8 mouse cellular contexts compared by ENCODE assay signal in genomic region chr4:141134031-141134441, GRCm38 (mm10). TPM values are rescaled to one million over a fixed set of nuclear protein-coding genes. Genes with fewer than 3 reads are reported as not detected.
DNase-seq lines count a peak whose midpoint lies in the region; ATAC-seq lines count a peak whose summit lies in the region.

No protein-coding gene starts in this region.

- no peaks in the 10 kb centered on the region for H3K27me3 ChIP-seq in embryonic facial prominence, embryonic 14.5 days (replicated peaks; ENCODE audit: control insufficient read depth, insufficient read depth, low read length)
- H3K27me3 ChIP-seq in midbrain, embryonic 16.5 days (ENCODE audit: control insufficient read depth, insufficient read depth, low read depth, low read length), result no peaks in the 10 kb centered on the region

- DNase-seq in kidney, adult 11 months, result peak; percentile 66
- DNase-seq in kidney, postnatal 14 days, result no peak
- DNase-seq in embryonic facial prominence, embryonic 14.5 days (ENCODE audit: low spot score), result no peak
- DNase-seq in kidney, adult 8-10 months, result peak; percentile 57 to 69
- no peak for DNase-seq in T-cell, adult 2 months (ENCODE audit: low spot score)
- no peak for DNase-seq in cerebellum, postnatal 36 days
- no peak for DNase-seq in adrenal gland, adult (ENCODE audit: inconsistent age in 2 of 2, low spot score in 1 of 2)

- ATAC-seq in embryonic facial prominence, embryonic 14.5 days (ENCODE audit: low read depth), result no peak
- ATAC-seq in midbrain, embryonic 16.5 days, result no peak

- H3K9ac ChIP-seq in embryonic facial prominence, embryonic 14.5 days (ENCODE audit: low read depth, low read length), result no peak overlapping the region
- peak overlapping the region; percentile 27; the same call in 1 of the 2 replicates for H3K9ac ChIP-seq in midbrain, embryonic 16.5 days (ENCODE audit: low read depth, low read length)

- H3K27ac ChIP-seq in embryonic facial prominence, embryonic 14.5 days (replicated peaks; ENCODE audit: low read depth, low read length), result peak overlapping the region; percentile 17
- H3K27ac ChIP-seq in midbrain, embryonic 16.5 days (ENCODE audit: low read length), result peak overlapping the region; percentile 48

- H3K36me3 ChIP-seq in embryonic facial prominence, embryonic 14.5 days (ENCODE audit: control insufficient read depth, insufficient read depth, low read length), result no peaks in the 10 kb centered on the region
- H3K36me3 ChIP-seq in midbrain, embryonic 16.5 days (ENCODE audit: control insufficient read depth, insufficient read depth, low read length), result no peaks in the 10 kb centered on the region

- H3K4me2 ChIP-seq in embryonic facial prominence, embryonic 14.5 days (ENCODE audit: low read depth, low read length), result no peak overlapping the region
- H3K4me2 ChIP-seq in midbrain, embryonic 16.5 days (ENCODE audit: low read length), result no peak overlapping the region

- no peaks in the 10 kb centered on the region for H3K9me3 ChIP-seq in embryonic facial prominence, embryonic 14.5 days (ENCODE audit: control insufficient read depth, low read length)
- no peaks in the 10 kb centered on the region for H3K9me3 ChIP-seq in midbrain, embryonic 16.5 days (replicated peaks; ENCODE audit: control insufficient read depth, low read length, poor library complexity, severe bottlenecking)

- no peak overlapping the region for H3K4me3 ChIP-seq in embryonic facial prominence, embryonic 14.5 days (ENCODE audit: low read depth, low read length)
- no peak overlapping the region for H3K4me3 ChIP-seq in midbrain, embryonic 16.5 days (ENCODE audit: low read depth, low read length)

- H3K4me1 ChIP-seq in embryonic facial prominence, embryonic 14.5 days (ENCODE audit: control insufficient read depth, insufficient read depth, low read length), result peaks cover 53% of the 10 kb centered on the region
- peaks cover 52% of the 10 kb centered on the region for H3K4me1 ChIP-seq in midbrain, embryonic 16.5 days (ENCODE audit: control insufficient read depth, insufficient read depth, low read length)

- WGBS in embryonic facial prominence, embryonic 14.5 days, result 48% methylated on average over 8 of the region's 8 CpGs
- WGBS in midbrain, embryonic 16.5 days, result 19% methylated on average over 8 of the region's 8 CpGs

RNA-seq across cellular contexts. Expression of gene Szrd1, which starts 5.5 kb away (rescaled TPM):
- 38.7 and 40.2 TPM in 2 replicates for polyA plus RNA-seq in embryonic facial prominence, embryonic 14.5 days (2014; fragmentation: Nextera tagmentation; extraction: Ambion mirVana)
- polyA plus RNA-seq in midbrain, embryonic 16.5 days (2015; fragmentation: Nextera tagmentation; extraction: Ambion mirVana), result 24.5 and 25.1 TPM in 2 replicates

RNA-seq across cellular contexts. Expression of gene Fbxo42, which starts 13.7 kb away (rescaled TPM):
- 22.7 and 24.9 TPM in 2 replicates for polyA plus RNA-seq in embryonic facial prominence, embryonic 14.5 days (2014; fragmentation: Nextera tagmentation; extraction: Ambion mirVana)
- 25.5 TPM in 2 replicates for polyA plus RNA-seq in midbrain, embryonic 16.5 days (2015; fragmentation: Nextera tagmentation; extraction: Ambion mirVana)

RNA-seq across cellular contexts. Expression of gene Spata21, which starts 45.9 kb away (rescaled TPM):
- polyA plus RNA-seq in embryonic facial prominence, embryonic 14.5 days (2014; fragmentation: Nextera tagmentation; extraction: Ambion mirVana), result 0.33 TPM in 1 of 2 replicates, not detected in the other
- 0.39 TPM in 1 of 2 replicates, not detected in the other for polyA plus RNA-seq in midbrain, embryonic 16.5 days (2015; fragmentation: Nextera tagmentation; extraction: Ambion mirVana)

RNA-seq across cellular contexts. Expression of gene Necap2, which starts 55.9 kb away (rescaled TPM):
- polyA plus RNA-seq in embryonic facial prominence, embryonic 14.5 days (2014; fragmentation: Nextera tagmentation; extraction: Ambion mirVana), result 66.5 and 78.8 TPM in 2 replicates
- 52.5 and 55.9 TPM in 2 replicates for polyA plus RNA-seq in midbrain, embryonic 16.5 days (2015; fragmentation: Nextera tagmentation; extraction: Ambion mirVana)

Comparison
In these comparisons a context has a peak if more than half of its experiments do, and no peak if none do; other contexts are left out.
1. DNase-seq: peak in kidney, adult 11 months (single experiment) and kidney, adult 8-10 months (2 of 2); none in kidney, postnatal 14 days (single experiment), embryonic facial prominence, embryonic 14.5 days (single experiment), T-cell, adult 2 months (single experiment), cerebellum, postnatal 36 days (0 of 2) and adrenal gland, adult (0 of 2).